Mouse (Mus musculus): Measurements from ENCODE around the gene Csnk2b. TPM values are rescaled to one million over a fixed set of nuclear protein-coding genes. Genes with fewer than 3 reads are reported as not detected.

Csnk2b gene
- total RNA-seq, 2 experiments from 2014 or later: 174 to 179 TPM

Other genes starting within 250 kb of the Csnk2b start
- 1 to 10 TPM; 6.4 to 8.1 TPM for gene Zbtb12, start 242.6 kb downstream of the Csnk2b start, total RNA-seq (2021)
- gene Gm20547, start 240.0 kb downstream of the Csnk2b start, total RNA-seq (2021): not detected
- gene C2, start 223.8 kb downstream of the Csnk2b start, total RNA-seq (2021): 1 to 10 TPM; 2.0 to 3.7 TPM
- gene Ehmt2, start 223.6 kb downstream of the Csnk2b start, total RNA-seq (2021): 100 to 1,000 TPM; 168 to 173 TPM
- under 1 TPM; 0.18 to 0.38 TPM for gene Slc44a4, start 207.6 kb downstream of the Csnk2b start, total RNA-seq (2021)
- 10 to 100 TPM; 31.9 to 32.9 TPM for gene Neu1, start 190.8 kb downstream of the Csnk2b start, total RNA-seq (2021)
- 10 to 100 TPM; 12.5 TPM for gene Hspa1b, start 162.8 kb downstream of the Csnk2b start, total RNA-seq (2021)
- gene Gm20481, start 152.1 kb downstream of the Csnk2b start, total RNA-seq (2021): not detected
- 10 to 100 TPM; 12.4 to 13.1 TPM for gene Hspa1a, start 149.9 kb downstream of the Csnk2b start, total RNA-seq (2021)
- under 1 TPM; 0.38 to 0.44 TPM for gene Hspa1l, start 149.3 kb downstream of the Csnk2b start, total RNA-seq (2021)
- gene Lsm2, start 140.2 kb downstream of the Csnk2b start, total RNA-seq (2021): 10 to 100 TPM; 19.4 to 25.0 TPM
- gene Vars, start 121.1 kb downstream of the Csnk2b start, total RNA-seq (2021): 10 to 100 TPM; 52.9 to 55.9 TPM
- under 1 TPM; 0.14 to 0.21 TPM for gene Vwa7, start 105.5 kb downstream of the Csnk2b start, total RNA-seq (2021)
- gene Sapcd1, start 94.0 kb downstream of the Csnk2b start, total RNA-seq (2021): 1 to 10 TPM; 1.8 to 2.6 TPM
- gene Msh5, start 75.3 kb downstream of the Csnk2b start, total RNA-seq (2021): 1 to 10 TPM in 1 of 2 experiments, under 1 TPM in 1; 0.79 to 1.9 TPM
- 10 to 100 TPM; 11.7 to 14.8 TPM for gene Clic1, start 72.1 kb downstream of the Csnk2b start, total RNA-seq (2021)
- 10 to 100 TPM; 26.4 to 33.1 TPM for gene Ddah2, start 63.0 kb downstream of the Csnk2b start, total RNA-seq (2021)
- gene Ly6g6c, start 56.7 kb downstream of the Csnk2b start, total RNA-seq (2021): not detected
- gene Mpig6b, start 55.9 kb downstream of the Csnk2b start, total RNA-seq (2021): not detected
- gene Ly6g6e, start 45.2 kb downstream of the Csnk2b start, total RNA-seq (2021): 1 to 10 TPM; 1.6 to 1.8 TPM
- 1 to 10 TPM; 1.2 to 2.6 TPM for gene Ly6g6d, start 44.0 kb downstream of the Csnk2b start, total RNA-seq (2021)
- gene Ly6g6f, start 36.4 kb downstream of the Csnk2b start, total RNA-seq (2021): not detected
- 10 to 100 TPM; 88.8 to 93.0 TPM for gene Abhd16a, start 32.8 kb downstream of the Csnk2b start, total RNA-seq (2021)
- gene Ly6g5c, start 13.8 kb downstream of the Csnk2b start, total RNA-seq (2021): not detected
- gene Ly6g5b, start 6.6 kb downstream of the Csnk2b start, total RNA-seq (2021): under 1 TPM; 0.67 to 0.74 TPM
- 10 to 100 TPM; 10.2 to 13.2 TPM for gene Gpank1, start 598 bp downstream of the Csnk2b start, total RNA-seq (2021)
- gene D17H6S53E, start 4.3 kb upstream of the Csnk2b start, total RNA-seq (2021): 10 to 100 TPM; 20.8 to 26.1 TPM
- not detected for gene Apom, start 10.0 kb upstream of the Csnk2b start, total RNA-seq (2021)
- 100 to 1,000 TPM; 289 TPM for gene Bag6, start 13.1 kb upstream of the Csnk2b start, total RNA-seq (2021)
- 100 to 1,000 TPM; 305 to 314 TPM for gene Prrc2a, start 42.8 kb upstream of the Csnk2b start, total RNA-seq (2021)
- gene Aif1, start 54.0 kb upstream of the Csnk2b start, total RNA-seq (2021): 10 to 100 TPM in 1 of 2 experiments, 1 to 10 TPM in 1; 9.9 to 10.4 TPM
- gene Lst1, start 66.4 kb upstream of the Csnk2b start, total RNA-seq (2021): 10 to 100 TPM in 1 of 2 experiments, 1 to 10 TPM in 1; 8.2 to 12.1 TPM
- 1 to 10 TPM in 1 of 2 experiments, under 1 TPM in 1; 0.55 to 1.0 TPM for gene Ltb, start 72.4 kb upstream of the Csnk2b start, total RNA-seq (2021)
- under 1 TPM in 1 of 2 experiments, not detected in 1; 0.31 TPM for gene Tnf, start 80.0 kb upstream of the Csnk2b start, total RNA-seq (2021)
- gene Lta, start 83.3 kb upstream of the Csnk2b start, total RNA-seq (2021): 1 to 10 TPM in 1 of 2 experiments, under 1 TPM in 1; 0.62 to 1.1 TPM
- not detected for gene Gm16181, start 98.8 kb upstream of the Csnk2b start, total RNA-seq (2021)
- 100 to 1,000 TPM; 485 to 488 TPM for gene Atp6v1g2, start 111.6 kb upstream of the Csnk2b start, total RNA-seq (2021)
- 10 to 100 TPM; 13.2 to 14.5 TPM for gene Nfkbil1, start 113.7 kb upstream of the Csnk2b start, total RNA-seq (2021)
- gene Ddx39b, start 119.7 kb upstream of the Csnk2b start, total RNA-seq (2021): 100 to 1,000 TPM; 234 to 244 TPM
- gene H2-D1, start 140.7 kb upstream of the Csnk2b start, total RNA-seq (2021): 10 to 100 TPM; 14.5 to 14.8 TPM
- gene H2-Q1, start 198.4 kb upstream of the Csnk2b start, total RNA-seq (2021): under 1 TPM; 0.21 to 0.25 TPM
- gene H2-Q2, start 220.2 kb upstream of the Csnk2b start, total RNA-seq (2021): under 1 TPM; 0.52 to 0.74 TPM

Data from layer of hippocampus, postnatal 14 days (tissue).